Mouse (Mus musculus): ENCODE measurements at regions not wholly inside any gene's neighbourhood (a gene's known extent, or its start where the extent isn't known, plus 50 kb on each side); places are given as distances from the start of the nearest gene placed in this dataset.

DNA sequence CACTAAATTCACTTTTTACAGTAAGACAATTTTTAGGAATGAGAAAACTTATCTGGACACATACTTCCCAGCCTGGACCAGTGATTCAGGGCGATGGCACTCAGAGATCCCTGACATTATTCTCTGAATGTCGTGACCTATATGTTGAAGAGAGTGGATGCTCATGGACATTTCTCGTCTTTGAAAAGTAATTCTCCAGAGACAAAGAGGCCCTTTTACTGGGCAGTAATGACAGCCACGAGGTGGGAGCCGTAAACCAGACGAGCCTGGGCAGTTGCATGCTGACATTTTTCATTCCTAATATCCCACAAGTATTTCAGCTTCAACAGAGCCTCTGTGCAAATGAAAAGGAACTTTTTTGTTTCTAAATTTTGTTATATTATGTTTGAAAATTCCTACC is 1041.3 kb downstream of the Slc22a22 start:
- no peak for DNase-seq (ENCODE audit: extremely low spot score, low read depth, low spot score)

DNA sequence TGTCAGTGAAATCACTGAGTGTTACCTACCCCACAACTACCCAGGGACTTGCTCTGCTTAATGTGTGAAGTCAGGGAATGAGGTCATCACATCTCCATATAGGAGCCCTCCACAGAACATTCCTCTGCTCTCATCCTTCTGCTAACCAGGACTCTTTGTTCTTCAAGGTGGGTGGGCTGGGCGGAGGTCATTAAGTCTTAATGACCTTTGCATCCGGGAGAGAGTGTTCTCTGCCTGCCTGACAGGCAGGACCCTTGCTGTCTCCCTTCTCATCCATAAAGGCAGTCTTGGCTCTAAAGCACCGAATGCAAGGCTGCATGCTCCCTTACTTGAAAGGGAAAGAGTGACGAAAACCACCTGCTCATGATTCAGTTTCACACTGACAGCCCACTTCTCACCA is 1051.4 kb downstream of the Slc22a22 start:
- peak; percentile 35 for DNase-seq (ENCODE audit: extremely low spot score, low read depth, low spot score)

GRCm38 (mm10) chr15:56420681-56421080 is 1056.7 kb downstream of the Slc22a22 start:
- no peak for DNase-seq (ENCODE audit: extremely low spot score, low read depth, low spot score)

GRCm38 (mm10) chr15:56391982-56392381 is 1085.4 kb downstream of the Slc22a22 start:
- no peak for DNase-seq (ENCODE audit: extremely low spot score, low read depth, low spot score)

GRCm38 (mm10) chr15:56378511-56378910 is 1098.9 kb downstream of the Slc22a22 start:
- DNase-seq (ENCODE audit: extremely low spot score, low read depth, low spot score) = peak; percentile 12

GRCm38 (mm10) chr15:56350903-56351302 is 1126.5 kb downstream of the Slc22a22 start:
- no peak for DNase-seq (ENCODE audit: extremely low spot score, low read depth, low spot score)

DNA sequence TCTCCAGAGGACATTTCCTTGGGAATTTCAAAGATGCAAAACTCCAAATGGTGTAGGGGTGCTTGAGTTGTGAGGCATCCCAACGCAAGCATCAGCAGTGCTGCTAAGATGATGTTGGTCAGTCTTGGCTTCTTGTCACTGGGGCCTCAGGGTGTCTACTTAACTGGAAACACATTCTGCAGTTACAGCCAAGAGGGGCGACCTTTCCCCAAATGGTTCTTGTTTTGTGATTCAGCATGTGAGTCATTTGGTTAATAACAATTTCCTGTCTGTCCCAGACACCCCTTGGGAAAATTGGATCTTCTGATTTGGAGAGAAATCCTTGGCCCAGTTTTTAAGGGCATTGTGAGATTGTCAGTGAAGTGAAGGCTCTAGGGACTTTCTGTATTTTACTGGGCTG is 1131.3 kb downstream of the Slc22a22 start:
- DNase-seq (ENCODE audit: extremely low spot score, low read depth, low spot score) = no peak

- no peak for DNase-seq (ENCODE audit: extremely low spot score, low read depth, low spot score)
Observed at GRCm38 (mm10) chr15:56344973-56345372, 1132.5 kb downstream of the Slc22a22 start.

DNA sequence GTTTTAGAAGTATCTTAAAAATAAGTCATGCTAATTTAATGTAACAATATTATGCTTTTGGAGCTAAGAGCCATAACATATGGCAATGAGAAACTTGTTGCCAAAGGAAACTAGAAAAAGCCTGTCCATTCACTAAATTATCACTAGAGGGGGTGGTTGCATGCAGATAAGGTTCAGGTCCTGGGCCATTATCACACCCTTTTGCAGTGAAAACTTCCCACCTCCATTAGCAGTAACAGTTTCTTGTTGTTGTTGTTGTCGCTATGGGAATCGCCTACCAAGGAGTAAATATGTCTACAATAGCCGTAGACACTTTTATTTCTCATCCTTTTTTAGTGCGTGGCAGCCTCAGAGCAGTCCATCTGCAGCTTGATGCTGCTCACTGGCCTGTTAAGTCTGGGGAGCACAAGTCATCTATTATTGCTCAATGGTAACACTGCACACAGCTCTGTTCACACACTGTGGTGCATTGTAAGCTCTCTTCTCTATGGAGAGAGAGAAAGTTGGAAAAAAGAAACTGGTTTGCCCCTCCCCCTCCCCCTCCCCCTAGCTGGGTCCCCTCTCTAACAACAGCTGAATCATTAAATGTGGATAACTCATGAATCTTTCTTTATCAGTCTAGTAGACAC is 1133.0 kb downstream of the Slc22a22 start:
- no peak for DNase-seq (ENCODE audit: extremely low spot score, low read depth, low spot score)

- DNase-seq (ENCODE audit: extremely low spot score, low read depth, low spot score) = no peak
Observed at GRCm38 (mm10) chr15:56337879-56338278, 1139.5 kb downstream of the Slc22a22 start.

DNA sequence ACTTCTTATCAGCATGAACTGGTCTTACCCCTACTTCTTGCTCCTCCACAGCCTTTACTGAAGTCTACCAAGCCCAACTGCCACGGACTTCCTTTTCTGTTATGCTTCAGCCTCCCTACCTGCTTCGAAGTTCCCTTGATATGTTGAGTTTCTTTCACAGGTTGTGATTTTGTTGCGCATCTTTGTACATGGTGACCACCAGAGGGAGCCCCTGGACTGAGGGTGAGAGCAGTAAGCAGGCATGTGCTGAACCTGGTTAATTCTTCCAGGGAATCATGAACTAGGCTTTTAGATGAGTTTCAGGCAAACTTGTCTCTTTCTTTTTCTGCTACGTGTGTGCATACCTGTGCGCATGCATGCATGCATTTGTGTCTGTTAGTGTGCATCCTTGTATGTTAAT is 1141.0 kb downstream of the Slc22a22 start:
- DNase-seq (ENCODE audit: extremely low spot score, low read depth, low spot score) = peak; percentile 61

DNA sequence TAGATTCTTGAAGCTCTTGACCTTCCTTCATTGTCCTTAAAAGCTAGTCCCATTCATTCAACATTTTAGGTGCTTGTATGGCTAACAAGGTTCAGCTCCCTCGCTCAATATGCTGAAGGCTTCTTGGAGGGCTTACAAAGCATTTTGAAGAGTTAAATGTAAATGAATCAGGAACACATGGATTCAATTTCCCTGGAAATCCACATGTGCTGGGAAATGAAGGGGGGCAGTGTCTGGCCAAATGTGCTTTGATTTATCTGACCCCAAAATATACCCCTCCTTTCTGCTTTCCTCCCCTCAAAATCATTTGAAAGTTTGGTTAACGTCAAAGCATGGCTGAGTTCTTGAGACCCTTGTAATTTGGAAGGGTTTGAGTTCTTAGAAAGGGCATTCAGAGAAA is 1142.4 kb downstream of the Slc22a22 start:
- peak; percentile 80 for DNase-seq (ENCODE audit: extremely low spot score, low read depth, low spot score)

DNA sequence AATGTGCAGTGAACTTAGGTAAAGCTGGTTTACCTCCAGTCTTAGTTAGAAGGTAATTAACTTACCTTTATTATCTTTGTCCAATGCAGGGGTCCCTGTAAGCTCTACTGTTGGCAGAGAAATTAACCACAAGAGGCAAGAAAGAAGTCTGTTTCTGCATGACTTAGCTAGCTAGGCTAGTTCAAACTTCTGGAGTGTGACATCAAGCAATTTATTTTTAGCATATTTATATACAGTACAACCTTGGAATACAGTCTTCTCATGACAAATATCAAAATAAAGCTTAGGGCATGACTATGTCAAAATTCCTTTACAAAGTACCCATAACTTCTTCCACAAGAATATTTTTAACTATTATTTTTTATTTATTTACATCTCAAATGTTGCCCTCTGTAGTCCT is 1156.9 kb downstream of the Slc22a22 start:
- DNase-seq (ENCODE audit: extremely low spot score, low read depth, low spot score) = no peak

DNA sequence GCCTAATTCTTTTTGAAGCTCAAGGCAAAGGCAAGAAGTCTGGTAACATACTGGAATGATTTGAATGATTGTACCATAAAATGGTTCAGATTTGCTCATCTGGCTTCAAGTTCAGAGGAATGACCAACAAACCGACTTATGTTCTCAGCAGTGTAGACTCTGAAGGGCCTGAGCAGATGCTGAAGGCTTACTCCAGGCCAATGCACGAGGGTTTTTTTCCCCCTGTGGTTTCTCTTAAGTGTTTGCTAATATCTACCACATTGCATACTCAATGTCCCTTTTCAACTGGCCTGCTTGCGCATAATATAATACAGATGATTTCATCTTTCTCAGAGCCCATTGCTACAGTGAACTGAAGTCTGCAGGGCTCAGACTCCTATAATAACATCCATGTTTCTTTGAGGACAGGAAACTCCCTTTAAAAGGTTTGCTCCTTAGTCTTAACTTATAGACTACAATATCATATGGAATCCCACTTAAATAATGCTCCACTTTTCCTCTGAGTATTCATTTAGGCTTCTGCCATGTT is 1182.5 kb downstream of the Slc22a22 start:
- peak; percentile 24 for DNase-seq (ENCODE audit: extremely low spot score, low read depth, low spot score)

DNA sequence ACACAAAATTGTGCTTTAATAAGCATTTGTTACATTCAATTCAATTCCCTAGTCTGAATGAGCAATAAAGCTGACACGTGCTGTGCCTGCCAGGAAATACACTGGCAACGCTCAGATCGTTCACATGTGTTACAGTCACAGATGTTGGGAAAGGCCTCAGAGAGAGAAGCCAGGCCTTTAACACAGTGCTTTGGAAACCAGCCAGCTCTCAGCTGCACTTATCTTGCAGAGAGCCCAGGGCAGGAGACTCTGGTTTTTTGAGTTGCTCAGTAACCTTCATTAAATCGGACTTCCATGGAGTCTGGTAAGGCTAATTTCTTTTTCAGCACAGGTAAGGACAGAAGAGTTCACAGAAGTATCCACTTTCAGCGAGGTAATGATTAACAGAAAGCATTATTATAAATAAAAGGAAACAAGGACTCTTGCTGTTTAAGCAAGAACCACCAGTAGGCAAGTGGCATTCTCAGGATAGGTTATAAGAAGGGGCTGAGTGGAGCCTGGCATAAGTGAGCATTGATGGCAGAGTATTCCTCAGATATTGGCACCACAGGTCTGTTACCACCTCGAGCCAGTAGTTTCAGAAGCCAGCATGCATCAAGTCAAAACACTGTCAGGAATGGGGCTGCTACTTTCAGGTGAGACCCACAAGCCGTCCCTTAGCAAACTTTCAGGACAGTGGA is 1198.7 kb downstream of the Slc22a22 start:
- DNase-seq (ENCODE audit: extremely low spot score, low read depth, low spot score) = peak; percentile 8

DNA sequence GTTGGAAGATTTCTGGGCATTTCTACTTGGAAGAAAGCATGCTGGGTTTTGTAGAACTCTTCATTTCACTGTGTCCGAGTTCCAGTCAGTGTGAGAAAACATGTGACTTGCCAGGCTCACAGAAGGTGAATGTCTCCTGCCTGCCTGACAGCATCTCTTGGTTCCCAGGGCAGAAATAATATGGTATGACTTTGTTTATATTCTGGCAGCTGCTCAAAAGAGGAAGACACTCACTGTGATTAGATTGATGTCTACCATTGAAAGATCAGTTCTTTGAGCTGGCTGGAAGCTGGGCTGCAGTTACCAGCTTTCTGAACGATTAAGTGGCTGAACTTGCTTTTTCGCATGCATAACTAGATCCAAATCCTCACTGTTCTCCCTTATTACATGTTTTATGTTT is 1199.4 kb downstream of the Slc22a22 start:
- DNase-seq (ENCODE audit: extremely low spot score, low read depth, low spot score) = no peak

- DNase-seq (ENCODE audit: extremely low spot score, low read depth, low spot score) = no peak
Observed at GRCm38 (mm10) chr15:56248731-56249130, 1228.7 kb downstream of the Slc22a22 start.

DNA sequence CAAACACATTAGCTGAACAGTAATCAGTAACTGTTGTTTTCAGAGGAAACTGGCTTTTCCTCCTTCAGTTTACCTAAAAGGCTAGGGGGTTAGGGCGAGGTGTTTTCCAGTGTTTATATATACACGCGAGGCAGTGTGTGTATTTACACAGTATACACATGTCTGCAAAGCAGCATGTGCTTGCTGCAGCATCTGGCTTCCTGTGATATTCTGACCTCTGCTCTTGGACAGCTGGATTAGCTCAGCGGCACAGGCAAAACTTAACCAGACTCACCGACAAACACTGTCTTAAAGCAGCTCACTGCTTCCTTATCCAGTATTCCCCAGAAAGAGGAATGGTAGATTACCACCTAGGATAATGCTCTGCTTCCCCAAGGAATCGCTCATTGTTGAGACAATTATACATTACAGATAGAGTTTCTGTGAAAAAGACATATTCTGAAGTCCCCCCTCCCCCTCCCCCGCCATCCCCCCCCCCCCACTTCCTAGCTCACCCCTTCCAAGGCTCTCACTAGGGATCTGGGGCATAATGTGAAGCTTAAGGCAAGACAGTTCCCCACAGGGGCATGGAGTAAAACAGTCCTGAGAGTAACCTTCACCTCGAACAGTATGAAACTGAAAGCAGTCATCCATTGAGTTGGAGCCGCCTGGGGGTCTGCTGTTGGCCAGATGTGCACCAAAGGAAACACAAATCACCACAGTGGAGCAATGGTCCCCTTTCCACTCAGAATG is 1233.3 kb downstream of the Slc22a22 start:
- no peak for DNase-seq (ENCODE audit: extremely low spot score, low read depth, low spot score)

DNA sequence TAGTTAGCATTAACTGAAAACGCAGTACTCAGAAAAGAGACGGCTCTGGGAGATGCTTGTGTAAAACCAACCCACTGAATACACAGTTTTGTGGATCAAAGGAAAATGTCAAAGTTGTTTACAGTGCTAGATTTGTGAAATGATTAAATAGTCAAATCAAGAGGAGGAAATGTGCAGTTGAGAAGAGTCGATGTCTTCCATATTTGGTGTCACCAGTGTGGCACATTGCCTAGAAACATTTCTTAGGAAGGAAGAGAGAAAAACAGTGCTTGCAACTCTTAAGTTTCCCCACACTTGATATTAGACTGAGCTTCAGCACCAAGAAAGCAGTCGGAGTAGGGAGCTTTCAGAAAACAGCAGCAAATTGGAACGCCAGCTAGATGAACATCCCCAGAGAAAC is 1274.9 kb downstream of the Slc22a22 start:
- no peak for DNase-seq (ENCODE audit: extremely low spot score, low read depth, low spot score)

DNA sequence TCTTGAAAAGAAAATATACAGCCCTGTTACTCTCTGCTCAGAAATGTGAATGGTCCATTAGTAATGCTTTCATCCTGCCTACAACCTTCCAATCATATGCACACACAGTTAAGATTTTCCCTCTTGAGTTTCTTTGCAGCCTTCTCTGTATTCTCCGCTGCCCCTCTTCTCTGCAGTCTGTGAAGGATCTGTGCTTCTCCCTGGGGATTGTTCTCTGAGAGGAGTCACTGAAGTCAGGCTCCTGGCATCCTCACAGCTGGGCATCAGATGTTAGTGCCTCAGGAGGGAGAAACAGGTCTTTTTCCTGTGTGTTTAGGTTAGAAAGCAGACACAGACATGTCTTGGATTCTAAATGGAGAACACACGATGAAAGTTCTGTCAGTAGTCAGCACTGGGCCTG is 1278.1 kb downstream of the Slc22a22 start:
- DNase-seq (ENCODE audit: extremely low spot score, low read depth, low spot score) = no peak

GRCm38 (mm10) chr15:56197425-56198201 is 1279.8 kb downstream of the Slc22a22 start:
- DNase-seq (ENCODE audit: extremely low spot score, low read depth, low spot score) = no peak

Measured in hindlimb bud, embryonic 11.5 days (tissue).